In the genomic region with DNA sequence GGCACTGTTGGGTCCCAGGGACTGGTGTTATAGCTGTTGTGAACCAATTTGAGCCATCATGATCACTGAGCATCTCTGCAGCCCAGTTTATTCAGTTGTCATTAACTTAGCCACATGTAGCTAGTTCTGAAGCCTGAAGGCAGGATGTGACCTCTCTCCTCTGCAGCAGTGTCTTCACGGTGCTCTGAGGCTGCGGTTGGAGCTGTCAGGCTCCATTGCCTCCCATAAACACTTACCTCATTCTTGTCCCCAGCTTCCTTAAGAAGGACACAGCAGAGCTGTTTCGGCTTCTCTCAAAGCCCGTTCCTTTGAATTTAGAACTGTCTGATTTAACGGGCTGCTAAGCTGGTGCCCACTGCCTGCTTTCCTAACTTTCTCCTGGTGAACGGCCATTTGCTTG, we compare ENCODE assay signal across 24 mouse cellular contexts. TPM values are rescaled to one million over a fixed set of nuclear protein-coding genes. Genes with fewer than 3 reads are reported as not detected.
DNase-seq lines count a peak whose midpoint lies in the region; ATAC-seq and TF ChIP-seq lines count a peak whose summit lies in the region.
"Had no signal": no experiment of that assay in that cellular context is flagged by ENCODE, and none has a peak within 500 bp of the region (broad histone marks: within the 10 kb centered on the region; RNA-seq: fewer than 3 reads in every experiment).

No protein-coding gene starts in this region.

- H3K4me2 ChIP-seq in kidney, embryonic 14.5 days (replicated peaks; ENCODE audit: low read depth, low read length), result no peak overlapping the region
- H3K4me2 ChIP-seq in kidney, postnatal 0 days (ENCODE audit: low read length), result no peak overlapping the region
- H3K4me2 ChIP-seq: forebrain, embryonic 13.5 days; heart, embryonic 11.5 days; hindbrain, embryonic 12.5 days; hindbrain, embryonic 15.5 days had no signal

- peaks cover 84% of the 10 kb centered on the region for H3K36me3 ChIP-seq in kidney, embryonic 14.5 days (ENCODE audit: control insufficient read depth, insufficient read depth, low read length)
- H3K36me3 ChIP-seq in kidney, postnatal 0 days (ENCODE audit: insufficient read depth, low read length), result peaks cover 55% of the 10 kb centered on the region

- ATAC-seq in kidney, embryonic 14.5 days (ENCODE audit: low FRiP score, low TSS enrichment), result peak; percentile 63; the same call in 1 of the 2 replicates
- ATAC-seq in kidney, postnatal 0 days (replicated peaks; ENCODE audit: low FRiP score, low read depth), result no peak; the same call in 1 of the 2 replicates
- peak; percentile 42; the same call in 1 of the 2 replicates for ATAC-seq in neutrophil, adult 5-6 weeks (ENCODE audit: extremely low read depth, insufficient number of reproducible peaks, low FRiP score, poor library complexity, severe bottlenecking)
- ATAC-seq: forebrain, embryonic 13.5 days; forebrain, embryonic 16.5 days had no signal

- no peaks in the 10 kb centered on the region for H3K27me3 ChIP-seq in kidney, embryonic 14.5 days (ENCODE audit: control insufficient read depth, insufficient read depth, low read length)
- no peaks in the 10 kb centered on the region for H3K27me3 ChIP-seq in kidney, postnatal 0 days (ENCODE audit: insufficient read depth, low read length)
- H3K27me3 ChIP-seq: forebrain, embryonic 13.5 days; hindbrain, embryonic 12.5 days; hindbrain, embryonic 15.5 days had no signal

- H3K9me3 ChIP-seq in kidney, embryonic 14.5 days (ENCODE audit: control insufficient read depth, low read length), result no peaks in the 10 kb centered on the region
- H3K9me3 ChIP-seq in kidney, postnatal 0 days (replicated peaks; ENCODE audit: low read length), result no peaks in the 10 kb centered on the region
- H3K9me3 ChIP-seq: forebrain, embryonic 10.5 days; forebrain, embryonic 13.5 days; G1E; hindbrain, embryonic 12.5 days; hindbrain, embryonic 15.5 days had no signal

- no peak overlapping the region; the same call in 1 of the 2 replicates for H3K27ac ChIP-seq in kidney, embryonic 14.5 days (ENCODE audit: low read depth, low read length)
- 0 out of 2 replicates have a peak overlapping the region, but pooled peaks have one; percentile 10 for H3K27ac ChIP-seq in kidney, postnatal 0 days
- H3K27ac ChIP-seq: forebrain, embryonic 10.5 days; forebrain, embryonic 13.5 days; gastrocnemius, adult 2 months; hindbrain, embryonic 12.5 days; hindbrain, embryonic 15.5 days had no signal

- WGBS in kidney, embryonic 14.5 days, result 42% methylated on average over 6 of the region's 6 CpGs
- WGBS in kidney, postnatal 0 days, result 50% methylated on average over 6 of the region's 6 CpGs

- no peak for DNase-seq in kidney, adult 9 months
- peak; percentile 73 for DNase-seq in kidney, postnatal 0 days (ENCODE audit: low spot score)
- no peak for DNase-seq in kidney, adult 11 months
- no peak for DNase-seq in cerebellum, postnatal 4 days (ENCODE audit: low spot score in 2 of 2)
- DNase-seq: adrenal gland, adult 2 months; adrenal gland, postnatal 14 days; cerebellum, adult 11 months; cerebellum, adult 2 months; cerebellum, adult 9-11 months; cerebellum, postnatal 25 days; embryo, embryonic 11 days; gastrocnemius, adult 2 months; gastrocnemius, postnatal 14 days; heart, adult 11 months had no signal

- no peak overlapping the region for H3K9ac ChIP-seq in kidney, embryonic 14.5 days (ENCODE audit: low read depth, low read length)
- H3K9ac ChIP-seq in kidney, postnatal 0 days (ENCODE audit: low read depth, low read length), result no peak overlapping the region
- H3K9ac ChIP-seq: forebrain, embryonic 13.5 days; hindbrain, embryonic 12.5 days; hindbrain, embryonic 15.5 days had no signal

- no peak for TF ChIP-seq CTCF in kidney, postnatal 0 days (IDR thresholded peaks at IDR 0.05; ENCODE audit: low read depth)

- H3K4me3 ChIP-seq in kidney, embryonic 14.5 days (ENCODE audit: low read length), result no peak overlapping the region
- H3K4me3 ChIP-seq in kidney, postnatal 0 days (replicated peaks; ENCODE audit: low read depth, low read length), result no peak overlapping the region
- H3K4me3 ChIP-seq: forebrain, embryonic 10.5 days; forebrain, embryonic 13.5 days; gastrocnemius, adult 2 months; hindbrain, embryonic 12.5 days; hindbrain, embryonic 15.5 days had no signal

- no peaks in the 10 kb centered on the region for H3K4me1 ChIP-seq in kidney, embryonic 14.5 days (ENCODE audit: control insufficient read depth, insufficient read depth, low read length)
- no peaks in the 10 kb centered on the region for H3K4me1 ChIP-seq in kidney, postnatal 0 days (replicated peaks; ENCODE audit: insufficient read depth, low read length)
- H3K4me1 ChIP-seq: forebrain, embryonic 10.5 days; forebrain, embryonic 13.5 days; hindbrain, embryonic 12.5 days; hindbrain, embryonic 15.5 days had no signal

RNA-seq across cellular contexts. Expression of a gene that starts 12.5 kb away (rescaled TPM):
- polyA plus RNA-seq in kidney, embryonic 14.5 days (2014; fragmentation: Nextera tagmentation; extraction: Ambion mirVana), result 120 and 121 TPM in 2 replicates
- 98.8 and 99.2 TPM in 2 replicates for polyA plus RNA-seq in kidney, postnatal 0 days (2015; fragmentation: Nextera tagmentation; extraction: Ambion mirVana)
- 21.7 and 23.4 TPM in 2 replicates for total RNA-seq in neutrophil, adult 5-6 weeks (2017)

RNA-seq across cellular contexts. Expression of a gene that starts 15.4 kb away (rescaled TPM):
- polyA plus RNA-seq in kidney, embryonic 14.5 days (2014; fragmentation: Nextera tagmentation; extraction: Ambion mirVana), result 53.5 and 55.2 TPM in 2 replicates
- 89.6 and 96.6 TPM in 2 replicates for polyA plus RNA-seq in kidney, postnatal 0 days (2015; fragmentation: Nextera tagmentation; extraction: Ambion mirVana)
- 74.4 and 82.3 TPM in 2 replicates for total RNA-seq in neutrophil, adult 5-6 weeks (2017)

RNA-seq across cellular contexts. Expression of a gene that starts 17.4 kb away (rescaled TPM):
- 1.1 and 1.6 TPM in 2 replicates for polyA plus RNA-seq in kidney, embryonic 14.5 days (2014; fragmentation: Nextera tagmentation; extraction: Ambion mirVana)
- polyA plus RNA-seq in kidney, postnatal 0 days (2015; fragmentation: Nextera tagmentation; extraction: Ambion mirVana), result 7.6 and 8.3 TPM in 2 replicates
- 3.1 and 4.3 TPM in 2 replicates for total RNA-seq in neutrophil, adult 5-6 weeks (2017)
- total RNA-seq: hematopoietic stem cell, adult 5-6 weeks had no signal

RNA-seq across cellular contexts. Expression of a gene that starts 37.3 kb away (rescaled TPM):
- polyA plus RNA-seq in kidney, embryonic 14.5 days (2014; fragmentation: Nextera tagmentation; extraction: Ambion mirVana), result 3.7 and 4.7 TPM in 2 replicates
- polyA plus RNA-seq in kidney, postnatal 0 days (2015; fragmentation: Nextera tagmentation; extraction: Ambion mirVana), result 10.7 and 11.2 TPM in 2 replicates
- 0.37 and 0.58 TPM in 2 replicates for total RNA-seq in neutrophil, adult 5-6 weeks (2017)

RNA-seq across cellular contexts. Expression of a gene that starts 50.1 kb away (rescaled TPM):
- 13.0 and 16.2 TPM in 2 replicates for polyA plus RNA-seq in kidney, embryonic 14.5 days (2014; fragmentation: Nextera tagmentation; extraction: Ambion mirVana)
- 7.5 and 9.3 TPM in 2 replicates for polyA plus RNA-seq in kidney, postnatal 0 days (2015; fragmentation: Nextera tagmentation; extraction: Ambion mirVana)
- 3.3 and 4.3 TPM in 2 replicates for total RNA-seq in neutrophil, adult 5-6 weeks (2017)
